Mouse (Mus musculus) neural tube, embryonic 10.5 days (tissue): Measurements from ENCODE around the gene Arhgef12.

Experiments
- DNase-seq: peaks from one replicate; pipeline ENCODE4 v3.0.0-alpha.2; 2017; ENCODE audit warnings: low spot score; ENCODE audit errors: extremely low spot score

The Arhgef12 gene

DNA sequence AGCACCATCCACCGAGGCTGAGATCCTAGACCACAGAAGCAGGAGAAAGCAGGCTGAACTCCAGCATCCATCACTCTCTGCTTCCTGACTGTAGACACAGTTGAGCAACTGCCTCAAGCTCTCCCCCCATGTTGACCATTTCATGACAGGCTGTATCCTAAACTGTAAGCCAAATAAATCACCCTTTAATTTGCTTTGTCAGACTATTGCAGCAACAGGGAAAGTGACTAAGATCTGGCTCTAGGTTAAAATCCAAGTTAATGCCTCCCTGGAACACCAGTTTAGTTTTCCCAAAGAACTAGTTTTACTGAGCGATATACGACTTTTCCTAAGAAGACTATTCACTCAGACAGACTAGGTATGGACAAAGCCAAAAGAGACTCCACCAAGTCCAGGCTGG, 28.3 kb downstream of the Arhgef12 start:
- DNase-seq = no peak

DNA sequence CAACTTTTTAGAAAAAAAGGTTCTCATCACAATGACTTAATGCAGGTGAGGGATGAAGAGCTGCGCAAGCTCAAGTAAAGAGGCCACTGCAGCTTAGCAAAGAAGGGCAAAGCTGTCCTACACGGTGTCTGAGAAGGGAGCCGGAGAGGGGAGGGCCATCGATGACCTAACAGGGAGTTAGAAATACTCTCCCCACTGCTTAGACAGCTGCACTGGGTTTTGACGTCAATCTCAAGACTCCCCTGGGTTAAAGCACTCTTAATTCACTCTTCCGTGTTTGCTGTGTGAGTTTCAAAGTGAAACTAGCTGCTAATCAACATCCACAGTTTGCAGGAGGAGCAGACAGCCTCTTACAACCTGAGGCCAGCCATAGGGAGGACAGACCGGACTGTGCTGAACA, 30.9 kb downstream of the Arhgef12 start:
- no peak for DNase-seq

DNA sequence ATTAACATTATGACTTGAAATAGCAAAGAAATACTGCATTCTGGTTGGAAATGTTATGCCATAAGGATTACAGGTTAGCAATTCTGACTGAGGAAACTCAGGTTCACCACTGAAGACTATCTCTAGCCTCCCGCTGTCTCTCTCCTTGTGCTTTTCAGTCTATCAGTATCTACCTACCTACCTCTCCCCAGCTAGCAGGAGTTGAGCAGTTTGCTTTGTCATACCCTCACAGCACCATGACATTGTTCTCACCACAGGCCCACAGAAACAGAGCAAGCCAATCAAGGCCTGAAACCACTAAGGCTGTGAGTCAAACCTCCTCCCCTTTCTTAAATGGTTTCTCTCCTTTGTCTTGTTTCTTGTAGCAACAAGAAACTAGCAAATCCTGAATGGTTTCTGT, 32.4 kb downstream of the Arhgef12 start:
- DNase-seq = no peak

GRCm38 (mm10) chr9:43071741-43072140, 35.3 kb downstream of the Arhgef12 start:
- DNase-seq = no peak

DNA sequence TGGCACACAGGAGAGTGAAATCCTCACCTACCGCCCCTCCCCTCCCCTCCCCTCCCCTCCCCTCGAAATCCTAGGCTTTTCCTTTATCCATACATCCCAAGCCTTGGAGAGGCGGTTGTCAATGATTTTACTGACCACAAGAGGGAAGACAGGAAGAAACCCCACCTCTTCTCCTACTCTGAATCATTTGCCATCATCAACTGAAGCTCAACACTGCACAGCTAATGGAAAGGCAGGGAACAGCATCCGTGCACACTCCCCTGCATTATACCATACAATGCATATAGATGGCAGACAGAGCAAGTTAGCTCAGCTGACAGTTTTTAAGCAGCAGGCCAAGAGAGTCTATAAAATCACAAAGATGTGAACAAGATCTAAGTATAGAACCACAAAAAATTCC, 35.9 kb downstream of the Arhgef12 start:
- DNase-seq = no peak

DNA sequence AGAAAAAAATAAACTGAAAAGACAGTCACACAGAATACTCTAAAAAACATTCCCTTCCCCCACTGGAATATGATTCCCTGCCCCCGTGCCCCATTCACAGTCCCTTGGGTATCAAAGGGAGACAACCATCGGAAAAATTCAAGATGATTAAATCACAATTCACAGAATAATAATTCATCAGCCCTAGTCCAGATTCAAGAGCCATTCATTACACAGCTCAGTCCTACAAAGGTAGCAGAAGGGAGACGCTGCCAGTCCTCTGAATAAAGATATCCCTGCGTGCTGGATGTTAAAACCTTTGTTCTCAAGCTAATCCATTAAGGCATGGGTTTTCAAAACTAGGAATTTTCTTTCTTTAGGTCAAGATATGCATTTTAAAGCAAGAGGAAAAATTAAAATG, 36.5 kb downstream of the Arhgef12 start:
- no peak for DNase-seq

- no peak for DNase-seq
These were observed 36.9 kb downstream of the Arhgef12 start for GRCm38 (mm10) chr9:43070153-43070552.

DNA sequence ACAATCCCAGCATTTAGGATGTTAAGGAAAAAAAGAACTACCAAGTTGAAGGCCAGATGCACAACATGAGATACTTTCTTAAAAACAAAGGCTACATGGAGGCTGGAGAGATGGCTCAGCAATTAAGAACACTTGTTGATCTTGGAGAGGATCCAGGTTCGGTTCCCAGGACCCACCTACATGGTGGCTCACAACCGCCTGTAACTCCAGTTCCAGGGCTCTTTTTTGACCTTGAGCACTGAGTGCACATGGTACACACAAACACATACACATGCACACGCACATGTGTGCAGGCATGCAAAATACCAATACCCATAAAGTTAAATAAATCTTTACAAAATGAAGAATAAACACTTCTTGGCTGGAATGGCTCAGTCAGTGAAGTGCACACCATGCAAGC, 39.1 kb downstream of the Arhgef12 start:
- DNase-seq = no peak

GRCm38 (mm10) chr9:43065231-43065630, 41.8 kb downstream of the Arhgef12 start:
- DNase-seq = no peak

GRCm38 (mm10) chr9:43061545-43061944, 45.5 kb downstream of the Arhgef12 start:
- DNase-seq = no peak

- no peak for DNase-seq
These were observed 56.6 kb downstream of the Arhgef12 start for GRCm38 (mm10) chr9:43050391-43050790.

DNA sequence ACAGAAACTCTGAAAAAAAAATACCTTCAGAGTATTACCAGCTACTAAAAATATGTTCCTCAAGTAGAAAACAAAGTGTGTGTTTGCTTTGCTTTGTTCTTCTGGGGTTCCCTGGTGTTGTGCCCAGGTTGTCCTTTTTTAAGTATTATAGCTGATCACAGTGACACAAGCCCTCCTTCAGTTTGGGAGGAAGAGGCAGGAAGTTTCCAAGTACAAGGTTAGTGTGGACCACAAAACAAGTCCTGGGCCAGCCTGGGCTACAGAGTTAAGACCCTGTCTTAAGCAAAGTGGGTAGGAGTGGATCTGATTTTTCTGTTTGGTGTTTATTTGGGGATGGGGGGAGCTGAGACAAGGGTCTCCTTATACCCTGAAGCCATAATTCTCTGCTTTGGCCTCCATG, 62.6 kb downstream of the Arhgef12 start:
- no peak for DNase-seq

DNA sequence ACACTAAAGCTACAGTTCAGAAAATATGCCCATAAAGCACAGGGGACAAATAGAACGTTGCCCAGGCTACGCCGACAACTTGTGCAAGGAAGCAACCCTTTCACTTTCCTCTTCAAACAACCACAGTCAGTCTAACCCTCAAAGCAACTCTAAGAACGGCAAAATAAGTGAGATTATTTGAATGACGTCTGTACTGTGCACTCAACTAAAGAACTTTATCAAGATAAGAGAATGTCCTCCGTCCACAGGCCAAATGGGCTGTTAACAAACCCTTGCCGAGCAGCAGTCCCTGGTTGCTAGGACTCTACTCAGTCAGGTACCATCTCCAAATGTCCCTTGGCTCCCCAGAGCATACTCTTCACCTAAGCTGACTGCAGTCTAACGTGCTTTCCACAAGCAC, 68.6 kb downstream of the Arhgef12 start:
- DNase-seq = no peak

- no peak for DNase-seq
These were observed 71.8 kb downstream of the Arhgef12 start for GRCm38 (mm10) chr9:43035208-43035607.

DNA sequence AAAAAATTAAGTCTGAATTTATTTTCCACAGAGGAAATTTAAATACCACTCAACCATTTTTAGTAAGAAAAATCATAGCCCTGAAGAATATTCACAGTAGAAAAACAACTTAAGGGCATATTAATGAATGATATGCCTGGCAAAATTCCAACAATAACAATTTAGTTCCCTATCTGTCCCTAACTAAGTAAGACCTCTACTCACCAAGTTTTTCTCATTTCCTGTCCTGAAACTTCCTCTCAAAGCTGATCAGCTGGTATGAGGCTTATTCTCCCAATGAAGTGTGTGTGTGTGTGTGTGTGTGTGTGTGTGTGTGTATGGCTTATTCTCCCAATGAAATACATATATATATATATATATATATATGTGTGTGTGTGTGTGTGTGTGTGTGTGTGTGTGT, 72.8 kb downstream of the Arhgef12 start:
- DNase-seq = no peak

DNA sequence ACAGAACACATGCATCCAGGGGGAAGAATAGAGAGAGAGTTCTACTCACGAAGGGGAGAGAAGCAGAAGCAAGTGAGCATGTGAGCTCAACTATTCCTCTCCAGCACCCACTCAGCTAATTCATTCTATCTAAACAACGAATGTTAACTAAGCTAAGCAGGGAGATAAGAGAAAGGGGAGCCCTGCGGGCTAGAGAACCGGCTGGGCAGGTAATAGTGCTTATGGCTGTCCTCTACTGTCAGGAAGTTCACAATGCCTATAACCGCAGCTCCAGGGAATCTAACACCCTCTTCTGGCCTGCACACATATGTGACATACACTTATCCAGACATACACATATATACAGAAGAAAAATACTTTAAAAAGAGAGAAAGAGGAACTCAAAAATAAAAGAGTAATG, 79.3 kb downstream of the Arhgef12 start:
- no peak for DNase-seq

DNA sequence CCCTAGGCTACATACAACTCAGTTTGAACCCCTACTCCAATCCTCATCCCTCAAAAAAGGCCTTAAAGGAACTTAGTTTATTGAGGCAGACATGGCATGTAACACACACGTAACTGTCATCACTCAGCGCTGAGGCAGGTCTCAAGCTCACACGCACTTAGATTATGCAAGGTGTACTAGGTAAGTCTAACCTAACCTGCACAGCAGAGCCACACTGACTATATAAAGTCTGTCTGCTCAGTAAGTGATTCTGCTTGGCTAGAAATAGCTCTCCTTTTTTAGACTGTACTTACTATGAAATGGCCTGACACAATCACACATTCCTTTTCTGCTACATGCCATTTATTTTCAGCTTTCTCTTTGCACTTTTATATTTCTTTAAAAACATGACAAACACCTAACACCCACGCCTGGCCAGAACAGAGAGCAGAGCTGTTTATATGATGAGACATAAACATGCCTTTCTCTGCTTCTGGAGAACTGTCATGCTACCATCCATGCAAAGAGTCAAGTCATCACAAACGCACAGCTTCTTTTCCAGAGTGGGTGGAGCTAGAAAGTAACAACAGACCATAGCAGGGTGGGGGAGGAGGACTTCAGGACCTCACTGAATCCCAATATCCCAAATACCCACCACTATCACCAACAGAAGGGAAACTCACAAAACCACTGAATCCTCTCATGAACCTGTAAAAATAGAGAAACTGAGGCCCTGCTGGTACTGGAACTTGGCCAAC, 85.4 kb downstream of the Arhgef12 start:
- DNase-seq = no peak

DNA sequence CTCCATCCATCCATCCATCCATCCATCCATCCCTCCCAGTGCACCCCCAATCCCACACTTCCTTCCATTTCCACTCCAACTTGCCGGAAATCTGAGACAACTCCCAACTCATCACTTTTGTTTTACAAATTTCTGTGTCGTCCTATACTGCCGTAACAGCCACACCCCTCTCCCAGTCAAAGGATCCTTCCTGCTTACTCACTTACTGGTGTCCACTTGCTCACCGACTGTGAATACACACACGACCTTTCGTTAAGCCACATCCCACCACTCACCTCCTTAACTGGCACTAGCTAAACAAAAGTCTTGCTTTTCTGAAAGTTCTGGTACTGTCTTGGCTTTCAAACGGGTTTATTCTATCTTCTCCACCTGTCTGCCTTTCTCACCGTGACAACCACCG, 87.4 kb downstream of the Arhgef12 start:
- no peak for DNase-seq

DNA sequence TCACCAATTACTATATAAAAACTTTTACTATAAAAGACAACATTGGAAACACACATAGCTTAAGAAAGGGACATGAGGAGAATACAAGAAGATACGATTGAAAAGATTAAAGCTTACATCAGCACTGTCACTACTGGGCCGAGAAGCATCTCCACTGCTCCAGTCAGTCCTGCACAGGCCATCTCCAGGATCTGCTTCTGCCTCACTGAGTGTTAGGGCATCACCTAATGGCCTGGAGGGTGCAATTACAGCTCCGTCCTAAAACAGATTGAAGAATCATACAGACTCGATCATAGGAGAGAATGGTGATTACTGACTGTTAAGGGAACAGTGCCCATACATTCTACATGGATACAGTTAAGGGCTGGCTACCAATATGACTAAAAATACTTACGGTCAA, 91.3 kb downstream of the Arhgef12 start:
- no peak for DNase-seq

GRCm38 (mm10) chr9:43015366-43015765, 91.7 kb downstream of the Arhgef12 start:
- DNase-seq = no peak

GRCm38 (mm10) chr9:43014886-43015285, 92.2 kb downstream of the Arhgef12 start:
- no peak for DNase-seq

DNA sequence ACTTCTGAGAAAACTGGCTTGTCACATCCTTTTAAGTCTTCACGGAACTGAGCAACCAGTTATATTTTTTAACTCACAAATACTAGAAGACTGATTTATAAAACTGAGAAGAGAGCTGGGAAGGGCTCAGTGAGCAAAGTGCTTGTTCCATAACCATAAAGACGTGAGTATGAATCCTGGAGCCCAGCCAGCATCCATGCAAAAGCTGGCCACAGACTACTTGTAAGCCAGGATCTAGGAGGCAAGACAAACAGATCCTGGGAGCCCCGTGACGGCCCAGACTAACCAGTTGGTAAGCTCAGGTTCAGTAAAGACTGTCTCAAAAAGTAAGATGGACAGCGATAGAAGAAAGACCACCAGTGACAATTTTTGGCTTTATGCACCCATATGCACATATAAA, 94.5 kb downstream of the Arhgef12 start:
- no peak for DNase-seq

DNA sequence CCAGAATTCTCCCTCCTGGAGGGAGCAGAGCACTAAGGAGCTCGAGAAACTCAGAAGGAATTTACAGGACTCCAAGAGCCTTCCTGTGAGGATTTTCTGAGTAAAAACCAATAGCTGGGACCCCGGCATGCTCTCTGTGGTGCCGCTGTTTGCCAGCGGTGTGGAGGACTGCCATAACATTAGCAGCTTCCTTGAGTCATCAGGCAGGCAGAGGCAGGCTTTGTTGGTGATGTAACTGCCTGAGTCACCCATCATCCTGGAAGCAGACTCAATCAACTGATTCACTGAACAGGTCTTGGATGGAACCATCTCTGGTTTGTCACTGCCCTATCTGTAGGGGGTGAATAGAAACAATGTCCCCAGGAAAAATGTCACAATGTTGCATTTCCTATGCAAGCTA, 96.0 kb downstream of the Arhgef12 start:
- no peak for DNase-seq

GRCm38 (mm10) chr9:43003881-43004280, 103.2 kb downstream of the Arhgef12 start:
- DNase-seq = no peak
